Mouse (Mus musculus): ENCODE results near the gene Zmiz1. TPM values are rescaled to one million over a fixed set of nuclear protein-coding genes. Genes with fewer than 3 reads are reported as not detected.

The Zmiz1 gene
- polyA plus RNA-seq, 1 experiment: 27.3 TPM

DNA sequence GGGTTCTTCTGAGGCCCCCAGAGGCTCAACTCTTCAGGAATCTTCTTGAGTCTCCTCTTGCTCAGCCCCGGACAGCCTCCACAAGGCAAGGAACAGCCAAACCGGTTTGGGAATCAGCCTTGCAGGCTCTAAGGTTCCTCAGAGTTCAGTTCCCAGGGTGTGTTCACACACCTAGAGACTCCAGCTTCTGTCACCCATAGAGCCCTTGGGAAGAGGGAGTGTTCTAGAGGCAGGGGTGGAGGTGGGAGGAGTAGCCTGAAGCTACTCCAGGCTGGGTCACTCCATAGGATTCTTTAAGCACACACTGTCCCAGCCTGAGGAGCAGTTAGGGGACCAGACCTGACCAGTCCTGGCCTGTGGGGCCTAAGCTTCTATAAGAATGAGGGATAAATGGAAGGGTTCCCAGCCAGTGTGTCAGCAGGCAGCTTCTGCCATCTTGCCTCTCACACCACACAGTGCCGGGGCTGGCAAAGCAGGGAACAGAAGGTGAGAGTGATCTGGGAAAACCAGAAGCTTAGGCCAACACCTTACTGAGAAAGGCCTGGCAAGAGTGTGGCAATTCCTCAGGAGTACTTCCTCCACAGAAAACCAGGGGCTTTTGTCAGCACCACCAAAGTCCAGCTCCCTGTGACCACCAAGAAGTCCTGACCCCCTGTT lies 168.7 kb downstream of the Zmiz1 start:
- Histone ChIP-seq H3K79me2 (ENCODE audit: control insufficient read depth, insufficient read depth) (no peaks in the 10 kb centered on the region), H3ac (ENCODE audit: control insufficient read depth, insufficient read length, low read depth) (no peak overlapping the region), H3K4me3 (ENCODE audit: insufficient read depth, poor library complexity, severe bottlenecking) (no peak overlapping the region), H3K27me3 (ENCODE audit: control insufficient read depth, insufficient read depth, insufficient read length) (no peaks in the 10 kb centered on the region), H3K36me3 (ENCODE audit: control insufficient read depth, insufficient read depth) (peaks cover 26% of the 10 kb centered on the region), H3K79me3 (ENCODE audit: low read depth) (peaks cover 2% of the 10 kb centered on the region)
- TF ChIP-seq CTCF (IDR thresholded peaks at IDR 0.05; ENCODE audit: control insufficient read depth, insufficient read depth, insufficient read length) (no peak), CEBPB (IDR thresholded peaks at IDR 0.05; ENCODE audit: low read depth) (no peak), USF1 (IDR thresholded peaks at IDR 0.05; ENCODE audit: low read depth) (no peak), MYOG (IDR thresholded peaks at IDR 0.05; ENCODE audit: control insufficient read depth, extremely low read depth, insufficient read length) (no peak), MYOD1 (IDR thresholded peaks at IDR 0.05; ENCODE audit: control insufficient read depth, insufficient read length, low read depth) (no peak), MAX (IDR thresholded peaks at IDR 0.05) (no peak), FOSL1 (IDR thresholded peaks at IDR 0.05; ENCODE audit: insufficient read depth, low read length, poor library complexity, severe bottlenecking) (no peak)

DNA sequence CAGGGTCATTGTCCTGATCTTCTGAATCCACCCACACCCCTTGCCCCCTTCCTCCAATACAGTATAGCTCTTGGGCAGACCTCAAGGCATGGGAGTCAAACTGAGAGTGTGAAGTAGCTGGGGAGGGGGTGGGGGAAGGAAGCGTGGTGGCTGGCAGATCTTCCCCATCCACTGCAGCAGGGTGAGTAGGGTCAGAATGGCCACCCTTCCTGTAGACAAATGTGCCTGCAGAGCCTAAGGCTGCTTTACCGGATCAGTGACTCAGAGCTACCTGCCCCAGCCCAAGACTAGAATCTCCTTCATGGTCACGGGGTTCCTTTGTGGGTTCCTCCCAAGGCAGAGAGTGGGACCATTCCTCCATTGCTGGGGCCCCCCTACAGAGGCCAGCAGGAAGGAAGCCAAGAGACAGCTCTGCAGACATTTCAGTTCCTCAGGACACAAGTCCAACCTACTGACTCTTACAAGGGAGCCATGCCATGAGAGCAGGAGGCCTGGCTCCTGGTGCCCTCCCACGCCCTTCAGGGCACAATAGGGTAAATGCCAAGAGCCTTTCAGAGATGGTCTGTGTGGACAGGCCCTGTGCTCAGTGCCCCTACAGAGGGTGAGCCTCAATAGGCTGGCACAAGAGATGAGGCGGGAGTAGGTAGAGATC lies 169.6 kb downstream of the Zmiz1 start:
- Histone ChIP-seq H3K36me3 (ENCODE audit: control insufficient read depth, insufficient read depth) (peaks cover 24% of the 10 kb centered on the region), H3ac (ENCODE audit: control insufficient read depth, insufficient read length, low read depth) (no peak overlapping the region), H3K79me3 (ENCODE audit: low read depth) (peaks cover 2% of the 10 kb centered on the region), H3K27me3 (ENCODE audit: control insufficient read depth, insufficient read depth, insufficient read length) (no peaks in the 10 kb centered on the region), H3K4me3 (ENCODE audit: insufficient read depth, poor library complexity, severe bottlenecking) (no peak overlapping the region), H3K79me2 (ENCODE audit: control insufficient read depth, insufficient read depth) (peaks cover 7% of the 10 kb centered on the region)
- TF ChIP-seq MYOD1 (IDR thresholded peaks at IDR 0.05; ENCODE audit: control insufficient read depth, insufficient read length, low read depth): no peak

DNA sequence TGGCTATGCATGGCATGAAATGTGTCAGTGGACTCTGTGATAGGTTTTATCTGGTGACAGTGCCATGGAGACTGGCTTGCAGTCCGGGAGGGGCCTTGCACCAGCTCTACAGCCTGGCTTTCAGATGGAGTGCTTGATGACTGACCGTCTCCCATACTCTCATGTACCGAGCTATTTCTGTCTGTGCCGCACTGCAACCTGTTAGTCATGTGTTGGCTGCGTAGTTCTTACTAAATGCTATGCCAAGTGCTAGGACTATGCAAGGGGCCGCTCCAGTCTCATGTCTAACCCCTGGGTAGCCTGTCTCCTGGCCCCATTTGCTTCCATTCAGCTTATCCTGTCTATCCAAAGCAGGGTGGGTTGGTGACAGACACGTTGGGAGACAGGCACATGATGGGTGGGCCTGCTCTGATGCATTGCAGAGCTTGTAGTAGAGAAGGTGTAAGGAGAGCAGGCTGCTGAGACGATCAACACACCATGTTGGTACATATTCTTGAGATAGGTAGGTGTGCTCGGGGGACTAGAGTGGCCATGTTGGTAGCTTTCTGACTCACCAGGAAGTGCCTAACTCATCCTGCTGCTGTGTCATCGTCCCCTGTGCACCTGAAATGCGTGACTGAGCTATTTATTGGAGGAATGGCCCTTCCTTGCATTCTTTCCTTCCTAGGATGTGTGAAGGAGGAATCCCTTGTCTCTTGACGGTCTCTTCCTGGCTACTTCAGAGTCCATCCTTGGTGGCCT lies 171.1 kb downstream of the Zmiz1 start:
- peaks cover 16% of the 10 kb centered on the region for H3K36me3 ChIP-seq (ENCODE audit: control insufficient read depth, insufficient read depth)
- no peak overlapping the region for H3K4me3 ChIP-seq (ENCODE audit: insufficient read depth, poor library complexity, severe bottlenecking)
- peaks cover 7% of the 10 kb centered on the region for H3K79me2 ChIP-seq (ENCODE audit: control insufficient read depth, insufficient read depth)
- no peak for TF ChIP-seq MYOD1 (IDR thresholded peaks at IDR 0.05; ENCODE audit: control insufficient read depth, insufficient read length, low read depth)
- TF ChIP-seq MYOG (IDR thresholded peaks at IDR 0.05; ENCODE audit: control insufficient read depth, extremely low read depth, insufficient read length): no peak
- TF ChIP-seq CEBPB (IDR thresholded peaks at IDR 0.05; ENCODE audit: low read depth): no peak
- H3K79me3 ChIP-seq (ENCODE audit: low read depth): peaks cover 2% of the 10 kb centered on the region
- H3ac ChIP-seq (ENCODE audit: control insufficient read depth, insufficient read length, low read depth): no peak overlapping the region
- H3K27me3 ChIP-seq (ENCODE audit: control insufficient read depth, insufficient read depth, insufficient read length): no peaks in the 10 kb centered on the region

DNA sequence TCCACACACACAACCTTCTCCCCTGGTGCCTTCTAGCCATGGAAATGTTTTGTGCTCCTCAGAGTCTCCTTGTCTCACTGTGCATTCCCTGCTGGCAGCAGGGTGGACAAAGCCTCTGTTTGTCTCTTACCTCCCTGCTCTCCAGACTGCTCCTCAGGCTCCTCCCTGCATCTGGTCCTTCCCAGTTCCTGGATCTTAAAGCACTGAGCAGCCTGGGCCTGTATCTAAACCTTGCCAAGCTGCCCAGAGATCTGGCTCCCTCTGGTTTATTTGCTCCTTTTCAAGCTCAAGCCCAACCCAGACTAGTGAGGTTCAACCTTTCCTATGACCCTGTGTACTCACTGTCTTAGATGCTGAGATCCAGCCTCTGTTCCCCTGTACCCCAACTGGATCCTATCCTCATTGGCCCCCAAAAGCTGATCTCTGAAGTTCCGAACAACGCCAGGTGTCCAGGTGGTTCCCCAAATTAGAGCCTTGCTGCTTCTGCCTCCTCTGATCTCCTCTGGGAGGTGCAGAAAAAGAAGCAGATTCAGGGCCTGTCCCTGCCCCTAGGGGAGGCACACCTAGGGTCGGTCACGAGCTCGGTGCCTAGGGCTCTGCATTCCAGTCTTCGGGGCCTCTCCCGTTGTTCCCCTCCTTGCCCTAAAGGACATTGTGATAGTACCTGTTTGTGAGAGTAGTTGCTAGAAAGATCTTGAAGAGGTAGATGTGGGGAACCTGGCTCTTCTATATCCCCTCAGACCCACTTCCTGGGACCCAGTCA lies 171.8 kb downstream of the Zmiz1 start:
- no peak for TF ChIP-seq CTCF (IDR thresholded peaks at IDR 0.05; ENCODE audit: control insufficient read depth, insufficient read depth, insufficient read length)
- TF ChIP-seq MYOD1 (IDR thresholded peaks at IDR 0.05; ENCODE audit: control insufficient read depth, insufficient read length, low read depth): no peak
- no peak for TF ChIP-seq FOSL1 (IDR thresholded peaks at IDR 0.05; ENCODE audit: insufficient read depth, low read length, poor library complexity, severe bottlenecking)
- no peak for TF ChIP-seq CEBPB (IDR thresholded peaks at IDR 0.05; ENCODE audit: low read depth)
- no peak for TF ChIP-seq MYOG (IDR thresholded peaks at IDR 0.05; ENCODE audit: control insufficient read depth, extremely low read depth, insufficient read length)
- TF ChIP-seq USF1 (IDR thresholded peaks at IDR 0.05; ENCODE audit: low read depth): no peak
- TF ChIP-seq MAX (IDR thresholded peaks at IDR 0.05): no peak
- H3K36me3 ChIP-seq (ENCODE audit: control insufficient read depth, insufficient read depth): peaks cover 12% of the 10 kb centered on the region
- peaks cover 2% of the 10 kb centered on the region for H3K79me3 ChIP-seq (ENCODE audit: low read depth)
- H3K27me3 ChIP-seq (ENCODE audit: control insufficient read depth, insufficient read depth, insufficient read length): no peaks in the 10 kb centered on the region
- peaks cover 7% of the 10 kb centered on the region for H3K79me2 ChIP-seq (ENCODE audit: control insufficient read depth, insufficient read depth)
- H3K4me3 ChIP-seq (ENCODE audit: insufficient read depth, poor library complexity, severe bottlenecking): no peak overlapping the region
- H3ac ChIP-seq (ENCODE audit: control insufficient read depth, insufficient read length, low read depth): no peak overlapping the region

DNA sequence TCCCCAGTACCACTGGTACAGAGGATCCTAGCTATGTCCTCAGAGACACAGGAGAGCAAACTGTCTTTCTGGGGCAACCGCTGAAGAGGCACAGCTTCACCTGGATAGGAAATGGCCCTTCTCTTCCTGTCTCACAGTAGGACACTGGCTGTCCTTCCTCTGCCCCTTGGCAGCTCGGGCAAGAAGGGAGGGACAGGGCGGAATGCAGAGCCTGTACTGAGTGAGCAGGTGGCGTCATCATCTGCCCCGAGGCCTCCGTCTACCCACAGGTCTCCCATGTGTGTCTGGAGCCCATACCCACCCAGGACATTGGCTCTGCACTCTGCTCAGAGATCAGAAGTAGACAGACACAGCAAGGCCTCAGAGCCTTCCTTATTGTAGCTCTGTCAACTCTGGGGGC lies 172.5 kb downstream of the Zmiz1 start:
- H3K79me2 ChIP-seq (ENCODE audit: control insufficient read depth, insufficient read depth): peaks cover 7% of the 10 kb centered on the region
- H3K4me3 ChIP-seq (ENCODE audit: insufficient read depth, poor library complexity, severe bottlenecking): no peak overlapping the region
- TF ChIP-seq MYOD1 (IDR thresholded peaks at IDR 0.05; ENCODE audit: control insufficient read depth, insufficient read length, low read depth) (no peak), MYOG (IDR thresholded peaks at IDR 0.05; ENCODE audit: control insufficient read depth, extremely low read depth, insufficient read length) (no peak), FOSL1 (IDR thresholded peaks at IDR 0.05; ENCODE audit: insufficient read depth, low read length, poor library complexity, severe bottlenecking) (no peak), CEBPB (IDR thresholded peaks at IDR 0.05; ENCODE audit: low read depth) (no peak), CTCF (IDR thresholded peaks at IDR 0.05; ENCODE audit: control insufficient read depth, insufficient read depth, insufficient read length) (no peak), USF1 (IDR thresholded peaks at IDR 0.05; ENCODE audit: low read depth) (no peak)
- peaks cover 16% of the 10 kb centered on the region for H3K36me3 ChIP-seq (ENCODE audit: control insufficient read depth, insufficient read depth)
- no peaks in the 10 kb centered on the region for H3K27me3 ChIP-seq (ENCODE audit: control insufficient read depth, insufficient read depth, insufficient read length)
- H3ac ChIP-seq (ENCODE audit: control insufficient read depth, insufficient read length, low read depth): no peak overlapping the region
- H3K79me3 ChIP-seq (ENCODE audit: low read depth): peaks cover 2% of the 10 kb centered on the region

All from C2C12 (cell line).